Comparison of ENCODE assay signal across 18 mouse cellular contexts in genomic region chr13:52019647-52020046, GRCm38 (mm10).
"Had no signal": no experiment of that assay in that cellular context is flagged by ENCODE, and none has a peak within 500 bp of the region (broad histone marks: within the 10 kb centered on the region; RNA-seq: fewer than 3 reads in every experiment).

No protein-coding gene starts in this region.

- H3K9ac ChIP-seq: intestine, embryonic 15.5 days; limb, embryonic 12.5 days; liver, embryonic 15.5 days; midbrain, embryonic 15.5 days; neural tube, embryonic 13.5 days had no signal

- H3K36me3 ChIP-seq: intestine, embryonic 15.5 days; limb, embryonic 12.5 days; liver, embryonic 15.5 days; midbrain, embryonic 15.5 days; neural tube, embryonic 13.5 days had no signal

- H3K4me2 ChIP-seq: intestine, embryonic 15.5 days; limb, embryonic 12.5 days; liver, embryonic 15.5 days; midbrain, embryonic 11.5 days; midbrain, embryonic 15.5 days; neural tube, embryonic 13.5 days had no signal

- DNase-seq: kidney, adult 18-20 months; kidney, postnatal 14 days; liver; lung, adult 2 months; lung, postnatal 10 days; retina, postnatal 1 day; right cerebral cortex, postnatal 4 days; spleen, adult 18-20 months; thymus, adult 18-20 months; thymus, postnatal 14 days had no signal

- H3K27ac ChIP-seq: intestine, embryonic 15.5 days; limb, embryonic 12.5 days; liver, embryonic 15.5 days; macrophage; midbrain, embryonic 15.5 days; neural tube, embryonic 13.5 days had no signal

- H3K27me3 ChIP-seq: intestine, embryonic 15.5 days; limb, embryonic 12.5 days; liver, embryonic 15.5 days; midbrain, embryonic 15.5 days had no signal

- H3K9me3 ChIP-seq: intestine, embryonic 15.5 days; limb, embryonic 12.5 days; liver, embryonic 15.5 days; megakaryocyte, embryonic 14.5 days; midbrain, embryonic 15.5 days; neural tube, embryonic 13.5 days had no signal

- ATAC-seq: intestine, embryonic 15.5 days; midbrain, embryonic 15.5 days had no signal

- H3K4me3 ChIP-seq: intestine, embryonic 15.5 days; limb, embryonic 12.5 days; liver, embryonic 15.5 days; megakaryocyte, embryonic 14.5 days; midbrain, embryonic 15.5 days; neural tube, embryonic 13.5 days had no signal
